Mouse (Mus musculus) lung, adult 2 months (tissue): ENCODE data around the gene Jund.

Source experiments
- CTCF ChIP-seq: fragments of 200-500 bp; IDR thresholded peaks from 2 replicates; pipeline ENCODE4 v1.5.1; 2011; ENCODE audit warnings: mild to moderate bottlenecking, low read length, control low read depth; ENCODE audit not compliant: insufficient read depth
- POLR2A ChIP-seq: fragments of 200-500 bp; IDR thresholded peaks from 2 replicates; pipeline ENCODE4 v1.6.1; 2011; ENCODE audit warnings: low read depth, mild to moderate bottlenecking, control low read depth, low read length, borderline replicate concordance; ENCODE audit errors: extremely low read depth

GRCm38 (mm10) chr8:70742981-70743655, 44.4 kb downstream of the Jund start:
- no peak for TF ChIP-seq POLR2A
- no peak for TF ChIP-seq CTCF
